Comparison of ENCODE assay signal across 21 mouse cellular contexts in genomic region chr6:83413686-83414085, GRCm38 (mm10). TPM values are rescaled to one million over a fixed set of nuclear protein-coding genes. Genes with fewer than 3 reads are reported as not detected.
A peak's percentile ranks its signal among the peaks of the same experiment; 100 is the strongest.
DNase-seq lines count a peak whose midpoint lies in the region; ATAC-seq lines count a peak whose summit lies in the region.
"Had no signal": no experiment of that assay in that cellular context is flagged by ENCODE, and none has a peak within 500 bp of the region (broad histone marks: within the 10 kb centered on the region; RNA-seq: fewer than 3 reads in every experiment).

No protein-coding gene starts in this region.

- no peak overlapping the region for H3K4me2 ChIP-seq in forebrain, embryonic 13.5 days
- no peak overlapping the region for H3K4me2 ChIP-seq in hindbrain, embryonic 12.5 days (replicated peaks)
- no peak overlapping the region for H3K4me2 ChIP-seq in hindbrain, embryonic 11.5 days (replicated peaks; ENCODE audit: low read depth, low read length)
- no peak overlapping the region for H3K4me2 ChIP-seq in neural tube, embryonic 13.5 days
- H3K4me2 ChIP-seq: embryonic facial prominence, embryonic 13.5 days; heart, embryonic 15.5 days; hindbrain, embryonic 13.5 days had no signal

- no peaks in the 10 kb centered on the region for H3K27me3 ChIP-seq in forebrain, embryonic 13.5 days
- no peaks in the 10 kb centered on the region for H3K27me3 ChIP-seq in forebrain, embryonic 10.5 days (ENCODE audit: poor library complexity, severe bottlenecking)
- no peaks in the 10 kb centered on the region for H3K27me3 ChIP-seq in hindbrain, embryonic 12.5 days
- no peaks in the 10 kb centered on the region for H3K27me3 ChIP-seq in hindbrain, embryonic 11.5 days (ENCODE audit: control insufficient read depth, insufficient read depth, low read length)
- H3K27me3 ChIP-seq in neural tube, embryonic 13.5 days = no peaks in the 10 kb centered on the region
- H3K27me3 ChIP-seq: embryonic facial prominence, embryonic 13.5 days; heart, embryonic 15.5 days; hindbrain, embryonic 13.5 days; Patski had no signal

- no peaks in the 10 kb centered on the region for H3K9me3 ChIP-seq in forebrain, embryonic 13.5 days (replicated peaks)
- no peaks in the 10 kb centered on the region for H3K9me3 ChIP-seq in forebrain, embryonic 10.5 days
- no peaks in the 10 kb centered on the region for H3K9me3 ChIP-seq in hindbrain, embryonic 12.5 days (replicated peaks)
- H3K9me3 ChIP-seq in hindbrain, embryonic 11.5 days (ENCODE audit: control insufficient read depth, low read length) = no peaks in the 10 kb centered on the region
- no peaks in the 10 kb centered on the region for H3K9me3 ChIP-seq in neural tube, embryonic 13.5 days
- H3K9me3 ChIP-seq: embryonic facial prominence, embryonic 13.5 days; G1E; heart, embryonic 10.5 days; heart, embryonic 15.5 days; hindbrain, embryonic 13.5 days had no signal

- WGBS in forebrain, embryonic 13.5 days = 71% methylated on average over 1 of the region's 1 CpGs
- WGBS in forebrain, embryonic 10.5 days = 93% methylated on average over 1 of the region's 1 CpGs
- 75% methylated on average over 1 of the region's 1 CpGs for WGBS in hindbrain, embryonic 12.5 days
- 95% methylated on average over 1 of the region's 1 CpGs for WGBS in hindbrain, embryonic 11.5 days
- 41% methylated on average over 1 of the region's 1 CpGs for whole genome bisulfite sequencing in neural tube, embryonic 13.5 days

- peak overlapping the region; percentile 42; the same call in 1 of the 2 replicates for H3K27ac ChIP-seq in forebrain, embryonic 13.5 days
- no peak overlapping the region for H3K27ac ChIP-seq in forebrain, embryonic 10.5 days
- H3K27ac ChIP-seq in hindbrain, embryonic 12.5 days = peak overlapping the region; percentile 13
- no peak overlapping the region for H3K27ac ChIP-seq in hindbrain, embryonic 11.5 days (ENCODE audit: low read depth, low read length)
- H3K27ac ChIP-seq in neural tube, embryonic 13.5 days (replicated peaks) = peak overlapping the region; percentile 52
- H3K27ac ChIP-seq: heart, embryonic 10.5 days; heart, embryonic 15.5 days; liver, embryonic 14.5 days had no signal

- ATAC-seq in forebrain, embryonic 13.5 days = no peak
- no peak for ATAC-seq in hindbrain, embryonic 12.5 days (ENCODE audit: low FRiP score)
- no peak for ATAC-seq in hindbrain, embryonic 11.5 days (ENCODE audit: low FRiP score)
- no peak for ATAC-seq in neural tube, embryonic 13.5 days (ENCODE audit: low read depth)

- no peak overlapping the region for H3K4me3 ChIP-seq in forebrain, embryonic 13.5 days
- H3K4me3 ChIP-seq in forebrain, embryonic 10.5 days = no peak overlapping the region
- no peak overlapping the region for H3K4me3 ChIP-seq in hindbrain, embryonic 12.5 days
- H3K4me3 ChIP-seq in hindbrain, embryonic 11.5 days (ENCODE audit: low read depth, low read length) = no peak overlapping the region
- H3K4me3 ChIP-seq in neural tube, embryonic 13.5 days = no peak overlapping the region
- H3K4me3 ChIP-seq: embryonic facial prominence, embryonic 13.5 days; heart, embryonic 10.5 days; heart, embryonic 15.5 days; hindbrain, embryonic 13.5 days had no signal

- no peak overlapping the region for H3K9ac ChIP-seq in forebrain, embryonic 13.5 days
- H3K9ac ChIP-seq in hindbrain, embryonic 12.5 days = no peak overlapping the region
- H3K9ac ChIP-seq in hindbrain, embryonic 11.5 days (ENCODE audit: low read depth, low read length) = no peak overlapping the region
- H3K9ac ChIP-seq in neural tube, embryonic 13.5 days = no peak overlapping the region
- H3K9ac ChIP-seq: heart, embryonic 15.5 days; hindbrain, embryonic 13.5 days; liver, embryonic 14.5 days had no signal

- no peak for DNase-seq in forebrain, embryonic 10.5 days (ENCODE audit: extremely low spot score, low spot score)
- DNase-seq in hindbrain, embryonic 11.5 days (ENCODE audit: low spot score) = no peak
- no peak for DNase-seq in neural tube, embryonic 10.5 days (ENCODE audit: extremely low spot score, low spot score)
- DNase-seq in Muller cell, postnatal 12 days (ENCODE audit: inconsistent ontology term) = no peak
- DNase-seq: cerebellum, adult 18-20 months; cerebellum, postnatal 10 days; layer of hippocampus, postnatal 36 days; liver; lung, adult 2 months; right cerebral cortex, adult 18-20 months; thymus, postnatal 14 days had no signal

- H3K4me1 ChIP-seq in forebrain, embryonic 13.5 days = peaks cover 81% of the 10 kb centered on the region
- peaks cover 66% of the 10 kb centered on the region for H3K4me1 ChIP-seq in forebrain, embryonic 10.5 days
- H3K4me1 ChIP-seq in hindbrain, embryonic 12.5 days = peaks cover 75% of the 10 kb centered on the region
- H3K4me1 ChIP-seq in hindbrain, embryonic 11.5 days (replicated peaks; ENCODE audit: control insufficient read depth, insufficient read depth, low read length) = peaks cover 7% of the 10 kb centered on the region; the same call in 1 of the 2 replicates
- H3K4me1 ChIP-seq in neural tube, embryonic 13.5 days (replicated peaks) = peaks cover 99% of the 10 kb centered on the region

- peaks cover 5% of the 10 kb centered on the region; the same call in 1 of the 2 replicates for H3K36me3 ChIP-seq in forebrain, embryonic 13.5 days (ENCODE audit: poor library complexity, severe bottlenecking)
- peaks cover 61% of the 10 kb centered on the region for H3K36me3 ChIP-seq in forebrain, embryonic 10.5 days (replicated peaks)
- no peaks in the 10 kb centered on the region for H3K36me3 ChIP-seq in hindbrain, embryonic 12.5 days
- H3K36me3 ChIP-seq in hindbrain, embryonic 11.5 days (ENCODE audit: control insufficient read depth, insufficient read depth, low read length) = no peaks in the 10 kb centered on the region
- no peaks in the 10 kb centered on the region for H3K36me3 ChIP-seq in neural tube, embryonic 13.5 days
- H3K36me3 ChIP-seq: heart, embryonic 15.5 days; hindbrain, embryonic 13.5 days had no signal

RNA-seq across cellular contexts. Expression of gene Tet3, which starts 45.2 kb away (rescaled TPM):
- polyA plus RNA-seq in forebrain, embryonic 13.5 days (2015; fragmentation: Nextera tagmentation; extraction: Ambion mirVana) = 65.3 and 79.4 TPM in 2 replicates
- 37.3 and 38.3 TPM in 2 replicates for polyA plus RNA-seq in forebrain, embryonic 10.5 days (2016; fragmentation: Nextera tagmentation; extraction: Ambion mirVana)
- 63.3 and 63.9 TPM in 2 replicates for polyA plus RNA-seq in hindbrain, embryonic 12.5 days (2016; fragmentation: Nextera tagmentation; extraction: Ambion mirVana)
- 45.3 and 55.6 TPM in 2 replicates for polyA plus RNA-seq in hindbrain, embryonic 11.5 days (2014; fragmentation: Nextera tagmentation; extraction: Ambion mirVana)
- polyA plus RNA-seq in neural tube, embryonic 13.5 days (2015; fragmentation: Nextera tagmentation; extraction: Ambion mirVana) = 79.0 and 79.2 TPM in 2 replicates

Comparison
In these comparisons a context has a peak if more than half of its experiments do, and no peak if none do; other contexts are left out.
1. H3K27ac ChIP-seq: peak in forebrain, embryonic 13.5 days (single experiment), hindbrain, embryonic 12.5 days (single experiment) and neural tube, embryonic 13.5 days (single experiment); none in forebrain, embryonic 10.5 days (single experiment) and hindbrain, embryonic 11.5 days (single experiment).